Mouse (Mus musculus) heart, embryonic 12.5 days (tissue): ENCODE measurements around the gene Kansl1l. TPM values are rescaled to one million over a fixed set of nuclear protein-coding genes. Genes with fewer than 3 reads are reported as not detected.

Experiments used
- ATAC-seq: fragments of 200-750 bp; cut with Nextera tagmentation; 2 replicates; pipeline ENCODE4 v1.8.0; 2017; ENCODE audit warnings: moderate TSS enrichment, moderate library complexity; ENCODE audit not compliant: insufficient number of reproducible peaks, low FRiP score
- H3K27ac ChIP-seq: fragments of 300-500 bp; sonication (generic); 2 replicates; pipeline ENCODE4 v1.5.1; 2016; ENCODE audit warnings: mild to moderate bottlenecking, moderate library complexity; ENCODE audit not compliant: poor library complexity, severe bottlenecking
- H3K27me3 ChIP-seq: fragments of 300-500 bp; sonication (generic); replicated peaks from 2 replicates; pipeline ENCODE4 v1.6.1; 2016; ENCODE audit warnings: mild to moderate bottlenecking, moderate library complexity
- H3K36me3 ChIP-seq: fragments of 300-500 bp; sonication (generic); 2 replicates; pipeline ENCODE4 v1.6.1; 2016; ENCODE audit warnings: mild to moderate bottlenecking, moderate library complexity
- H3K4me1 ChIP-seq: fragments of 300-500 bp; sonication (generic); replicated peaks from 2 replicates; pipeline ENCODE4 v1.6.1; 2016; ENCODE audit warnings: mild to moderate bottlenecking
- H3K4me2 ChIP-seq: fragments of 300-500 bp; sonication (generic); 2 replicates; pipeline ENCODE4 v1.6.1; 2016; ENCODE audit warnings: mild to moderate bottlenecking, moderate library complexity
- H3K4me3 ChIP-seq: fragments of 300-500 bp; sonication (generic); 2 replicates; pipeline ENCODE4 v1.5.1; 2016; ENCODE audit warnings: mild to moderate bottlenecking
- H3K9ac ChIP-seq: fragments of 300-500 bp; sonication (generic); 2 replicates; pipeline ENCODE4 v1.6.1; 2016; ENCODE audit warnings: mild to moderate bottlenecking, moderate library complexity
- H3K9me3 ChIP-seq: fragments of 300-500 bp; sonication (generic); replicated peaks from 2 replicates; pipeline ENCODE4 v1.6.1; 2016; ENCODE audit warnings: mild to moderate bottlenecking, moderate library complexity
- WGBS: fragments of 180-500 bp; shearing (Covaris S2); methylation state at CpG from one replicate; pipeline ENCODE4 v1.1.7; 2016; 5-methylcytosine and 5-hydroxymethylcytosine counted together
- polyA plus RNA-seq: library from polyadenylated mRNA; unstranded; fragments of >200 nt; fragmentation: Nextera tagmentation; extraction: Ambion mirVana; gene quantifications from 2 replicates; pipeline ENCODE4 v1.2.1, GENCODE M21; 2016

Gene Kansl1l
- 12.1 and 13.1 TPM in 2 replicates for polyA plus RNA-seq

GRCm38 (mm10) chr1:66817453-66817839 is at the start of gene Kansl1l:
TSS of gene Kansl1l (minus strand) at chr1:66817562.
- H3K9ac ChIP-seq, result peak within 1 kb of the TSS; percentile 94
- no peaks in the 10 kb centered on the region for H3K9me3 ChIP-seq
- H3K4me3 ChIP-seq, result peak within 1 kb of the TSS; percentile 80
- H3K4me2 ChIP-seq, result peak within 1 kb of the TSS; percentile 93
- H3K27ac ChIP-seq, result peak within 1 kb of the TSS; percentile 96
- no peaks in the 10 kb centered on the region for H3K36me3 ChIP-seq
- peaks cover 8% of the 10 kb centered on the region for H3K4me1 ChIP-seq
- WGBS, result under 1% methylated on average over 41 of the region's 56 CpGs
- peak; percentile 92 for ATAC-seq
- no peaks in the 10 kb centered on the region for H3K27me3 ChIP-seq

GRCm38 (mm10) chr1:66865633-66866032 is 48.3 kb upstream of the Kansl1l start:
- H3K27ac ChIP-seq, result peak overlapping the region; percentile 52; the same call in 1 of the 2 replicates
- no peak overlapping the region for H3K4me2 ChIP-seq
- no peak overlapping the region for H3K9ac ChIP-seq
- no peaks in the 10 kb centered on the region for H3K9me3 ChIP-seq
- no peaks in the 10 kb centered on the region for H3K27me3 ChIP-seq
- no peak overlapping the region for H3K4me3 ChIP-seq
- no peak for ATAC-seq
- H3K4me1 ChIP-seq, result peaks cover 16% of the 10 kb centered on the region
- H3K36me3 ChIP-seq, result no peaks in the 10 kb centered on the region
- 45% methylated on average over 4 of the region's 4 CpGs for WGBS

GRCm38 (mm10) chr1:66863741-66864495 is 46.6 kb upstream of the Kansl1l start:
- no peak for ATAC-seq
- H3K9me3 ChIP-seq, result no peaks in the 10 kb centered on the region
- 15% methylated on average over 9 of the region's 9 CpGs for WGBS
- H3K27ac ChIP-seq, result peak overlapping the region; percentile 16; the same call in 1 of the 2 replicates
- H3K4me1 ChIP-seq, result peaks cover 16% of the 10 kb centered on the region
- no peak overlapping the region for H3K9ac ChIP-seq
- peak overlapping the region; percentile 59 for H3K4me2 ChIP-seq
- peak overlapping the region; percentile 34 for H3K4me3 ChIP-seq
- H3K27me3 ChIP-seq, result no peaks in the 10 kb centered on the region
- peaks cover 3% of the 10 kb centered on the region for H3K36me3 ChIP-seq

- H3K27ac ChIP-seq, result peak within 1 kb of the TSS; percentile 97
- peak; percentile 94 for ATAC-seq
- WGBS, result under 1% methylated on average over 80 of the region's 85 CpGs
- H3K9ac ChIP-seq, result peak within 1 kb of the TSS; percentile 96
- peak within 1 kb of the TSS; percentile 85 for H3K4me3 ChIP-seq
- peaks cover 13% of the 10 kb centered on the region for H3K36me3 ChIP-seq
- no peaks in the 10 kb centered on the region for H3K27me3 ChIP-seq
- H3K4me2 ChIP-seq, result peak within 1 kb of the TSS; percentile 80
- peaks cover 16% of the 10 kb centered on the region for H3K4me1 ChIP-seq
- H3K9me3 ChIP-seq, result no peaks in the 10 kb centered on the region
Observed at GRCm38 (mm10) chr1:66862712-66863511, 45.5 kb upstream of the Kansl1l start, which contains the start of gene Acadl. TSS of gene Acadl (minus strand) at chr1:66863277.

GRCm38 (mm10) chr1:66861764-66862672 is 44.7 kb upstream of the Kansl1l start:
- Histone ChIP-seq H3K4me3 (peak overlapping the region; percentile 85), H3K36me3 (peaks cover 22% of the 10 kb centered on the region), H3K9ac (peak overlapping the region; percentile 96), H3K27ac (peak overlapping the region; percentile 97), H3K9me3 (no peaks in the 10 kb centered on the region), H3K27me3 (no peaks in the 10 kb centered on the region), H3K4me1 (peaks cover 16% of the 10 kb centered on the region), H3K4me2 (peak overlapping the region; percentile 80)
- no peak for ATAC-seq
- 32% methylated on average over 14 of the region's 14 CpGs for WGBS

- H3K4me2 ChIP-seq, result no peak overlapping the region
- H3K9ac ChIP-seq, result no peak overlapping the region
- WGBS, result 90% methylated on average over 4 of the region's 4 CpGs
- H3K27me3 ChIP-seq, result no peaks in the 10 kb centered on the region
- H3K9me3 ChIP-seq, result peaks cover 7% of the 10 kb centered on the region
- ATAC-seq, result no peak
- H3K36me3 ChIP-seq, result peaks cover 80% of the 10 kb centered on the region
- peaks cover 6% of the 10 kb centered on the region; the same call in 1 of the 2 replicates for H3K4me1 ChIP-seq
- no peak overlapping the region for H3K4me3 ChIP-seq
- no peak overlapping the region for H3K27ac ChIP-seq
Observed at GRCm38 (mm10) chr1:66847506-66847905, 30.1 kb upstream of the Kansl1l start.

GRCm38 (mm10) chr1:66845690-66846318 is 28.4 kb upstream of the Kansl1l start:
- no peak overlapping the region for H3K9ac ChIP-seq
- H3K27me3 ChIP-seq, result no peaks in the 10 kb centered on the region
- WGBS, result 82% methylated on average over 5 of the region's 5 CpGs
- H3K4me1 ChIP-seq, result peaks cover 6% of the 10 kb centered on the region; the same call in 1 of the 2 replicates
- H3K27ac ChIP-seq, result no peak overlapping the region
- H3K4me2 ChIP-seq, result no peak overlapping the region
- H3K36me3 ChIP-seq, result peaks cover 79% of the 10 kb centered on the region
- H3K9me3 ChIP-seq, result peaks cover 7% of the 10 kb centered on the region
- no peak for ATAC-seq
- H3K4me3 ChIP-seq, result no peak overlapping the region

- H3K9me3 ChIP-seq, result no peaks in the 10 kb centered on the region
- H3K4me2 ChIP-seq, result no peak overlapping the region
- no peak overlapping the region for H3K27ac ChIP-seq
- ATAC-seq, result no peak
- WGBS, result 85% methylated on average over 10 of the region's 10 CpGs
- no peaks in the 10 kb centered on the region for H3K27me3 ChIP-seq
- H3K9ac ChIP-seq, result no peak overlapping the region
- H3K4me1 ChIP-seq, result peaks cover 14% of the 10 kb centered on the region
- peaks cover 53% of the 10 kb centered on the region for H3K36me3 ChIP-seq
- H3K4me3 ChIP-seq, result no peak overlapping the region
Observed at GRCm38 (mm10) chr1:66841938-66842337, 24.6 kb upstream of the Kansl1l start.

- Histone ChIP-seq H3K9ac (no peak overlapping the region), H3K4me1 (peaks cover 12% of the 10 kb centered on the region), H3K9me3 (no peaks in the 10 kb centered on the region), H3K4me3 (no peak overlapping the region), H3K36me3 (peaks cover 53% of the 10 kb centered on the region), H3K27ac (no peak overlapping the region), H3K4me2 (no peak overlapping the region), H3K27me3 (no peaks in the 10 kb centered on the region)
- no peak for ATAC-seq
- WGBS, result 73% methylated on average over 6 of the region's 6 CpGs
Observed at GRCm38 (mm10) chr1:66841510-66841909, 24.1 kb upstream of the Kansl1l start.

GRCm38 (mm10) chr1:66839755-66840438 is 22.5 kb upstream of the Kansl1l start:
- H3K4me1 ChIP-seq, result peaks cover 8% of the 10 kb centered on the region; the same call in 1 of the 2 replicates
- no peaks in the 10 kb centered on the region for H3K9me3 ChIP-seq
- H3K9ac ChIP-seq, result no peak overlapping the region
- H3K36me3 ChIP-seq, result peaks cover 50% of the 10 kb centered on the region
- H3K27me3 ChIP-seq, result no peaks in the 10 kb centered on the region
- no peak overlapping the region for H3K4me3 ChIP-seq
- no peak overlapping the region for H3K4me2 ChIP-seq
- ATAC-seq, result no peak
- 60% methylated on average over 7 of the region's 7 CpGs for WGBS
- H3K27ac ChIP-seq, result peak overlapping the region; percentile 44; the same call in 1 of the 2 replicates
